Mouse (Mus musculus): ENCODE data around the gene Gm21973.

Gene Gm21973

GRCm38 (mm10) chr15:10325080-10325479 lies at the start of gene Gm21973:
Gene Gm21973 (plus strand): TSS chr15:10325380.
- DNase-seq (ENCODE audit: low read depth, low spot score): no peak

GRCm38 (mm10) chr15:10276386-10276785 lies 48.8 kb upstream of the Gm21973 start:
- no peak for DNase-seq (ENCODE audit: low read depth, low spot score)

GRCm38 (mm10) chr15:10277461-10277860 lies 47.7 kb upstream of the Gm21973 start:
- no peak for DNase-seq (ENCODE audit: low read depth, low spot score)

GRCm38 (mm10) chr15:10281546-10281945 lies 43.6 kb upstream of the Gm21973 start:
- no peak for DNase-seq (ENCODE audit: low read depth, low spot score)

DNA sequence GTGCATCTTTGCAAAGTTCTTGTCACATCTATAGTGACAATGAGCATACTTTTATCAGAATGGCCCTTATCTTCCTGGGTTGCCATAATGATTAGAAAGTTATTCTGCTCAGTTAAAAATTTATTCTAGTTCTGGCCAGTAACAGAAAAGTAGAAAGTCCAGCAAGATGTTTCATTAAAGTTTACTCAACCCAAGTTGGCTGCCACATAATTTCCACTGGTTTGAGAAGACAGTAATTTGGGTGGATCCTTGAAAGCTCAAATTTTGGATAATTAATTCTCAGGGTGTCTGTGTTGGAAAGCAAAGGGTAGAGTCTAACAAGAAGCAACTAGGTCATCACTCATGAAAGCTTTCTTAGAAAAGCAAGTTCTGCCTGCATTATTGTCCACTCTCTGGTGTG lies 41.5 kb upstream of the Gm21973 start:
- DNase-seq (ENCODE audit: low read depth, low spot score): no peak

DNA sequence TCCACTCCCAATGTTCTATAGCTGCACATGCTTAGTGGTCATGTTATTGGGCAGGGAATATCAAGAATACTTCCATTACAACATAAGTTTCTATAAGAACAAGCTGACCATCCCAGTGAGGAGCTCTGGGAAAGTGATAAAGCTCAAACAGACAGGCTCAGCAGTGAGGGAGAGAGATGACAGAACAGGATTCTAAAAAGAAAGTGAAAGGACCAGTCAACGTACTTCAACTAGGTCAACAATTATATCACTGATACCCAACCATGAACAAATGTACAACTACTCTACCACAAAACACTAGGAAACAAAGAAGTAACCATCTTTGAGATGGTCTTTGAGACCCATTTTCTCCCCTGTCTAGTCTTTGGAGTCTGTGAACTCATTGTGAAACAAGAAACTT lies 28.6 kb upstream of the Gm21973 start:
- no peak for DNase-seq (ENCODE audit: low read depth, low spot score)

DNA sequence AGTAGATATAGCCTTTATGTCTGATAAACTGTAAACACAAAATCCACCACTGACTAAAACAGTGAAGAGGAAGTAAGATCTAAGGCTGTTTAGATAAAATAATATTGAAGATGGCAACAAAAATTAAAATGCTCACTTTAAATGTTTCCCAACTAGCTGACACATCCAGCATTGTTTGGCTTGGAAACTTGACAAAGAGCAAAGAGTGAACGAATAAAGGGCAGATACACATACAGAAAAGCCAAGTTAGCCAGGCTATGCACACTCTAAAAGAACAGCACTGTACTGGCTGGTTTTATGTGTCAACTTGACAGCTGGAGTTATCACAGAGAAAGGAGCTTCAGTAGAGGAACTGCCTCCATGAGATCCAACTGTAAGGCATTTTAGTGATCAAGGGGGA lies 27.1 kb upstream of the Gm21973 start:
- no peak for DNase-seq (ENCODE audit: low read depth, low spot score)

GRCm38 (mm10) chr15:10299467-10299866 lies 25.7 kb upstream of the Gm21973 start:
- DNase-seq (ENCODE audit: low read depth, low spot score): no peak

DNA sequence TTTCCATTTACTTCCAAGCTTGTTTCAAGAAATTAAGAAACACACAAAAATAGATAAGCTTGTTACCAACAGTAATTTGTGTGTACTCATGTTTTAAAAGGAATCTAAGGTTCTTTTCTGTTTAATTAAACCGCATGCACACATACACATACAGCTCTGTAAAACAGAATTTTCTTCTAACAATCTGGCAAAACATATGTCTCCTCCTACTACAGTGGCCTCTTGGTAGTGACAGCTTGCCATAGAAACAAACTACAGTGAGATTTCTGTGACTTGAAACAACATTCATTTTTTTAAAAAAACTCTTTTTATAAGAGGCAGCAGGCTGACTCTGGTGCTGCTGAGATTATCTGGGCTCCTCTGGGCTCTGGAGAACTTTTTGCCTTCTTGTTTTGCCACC lies 18.7 kb upstream of the Gm21973 start:
- no peak for DNase-seq (ENCODE audit: low read depth, low spot score)

DNA sequence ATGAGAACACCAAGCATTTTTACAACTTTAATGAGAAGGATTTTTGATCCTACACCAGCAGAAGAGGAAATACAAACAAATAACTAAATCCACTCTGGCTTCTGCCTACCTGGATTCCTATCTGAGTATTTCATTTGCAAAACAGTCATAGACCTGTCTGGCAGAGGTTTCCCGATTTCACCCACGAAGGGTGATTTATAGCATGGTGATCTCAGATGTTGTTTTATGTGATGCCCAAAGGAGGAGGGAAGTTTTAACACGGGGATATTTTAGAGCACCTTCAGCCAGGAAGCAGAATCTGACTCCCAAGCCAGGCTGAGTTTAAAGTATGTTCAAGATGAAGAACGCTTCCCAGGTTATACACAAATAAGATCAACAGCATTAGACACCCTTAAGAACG lies 13.4 kb upstream of the Gm21973 start:
- DNase-seq (ENCODE audit: low read depth, low spot score): no peak

GRCm38 (mm10) chr15:10313522-10314455 lies 11.4 kb upstream of the Gm21973 start:
- DNase-seq (ENCODE audit: low read depth, low spot score): peak; percentile 25

- DNase-seq (ENCODE audit: low read depth, low spot score): no peak
Observed at GRCm38 (mm10) chr15:10330626-10331025, 5.4 kb downstream of the Gm21973 start.

DNA sequence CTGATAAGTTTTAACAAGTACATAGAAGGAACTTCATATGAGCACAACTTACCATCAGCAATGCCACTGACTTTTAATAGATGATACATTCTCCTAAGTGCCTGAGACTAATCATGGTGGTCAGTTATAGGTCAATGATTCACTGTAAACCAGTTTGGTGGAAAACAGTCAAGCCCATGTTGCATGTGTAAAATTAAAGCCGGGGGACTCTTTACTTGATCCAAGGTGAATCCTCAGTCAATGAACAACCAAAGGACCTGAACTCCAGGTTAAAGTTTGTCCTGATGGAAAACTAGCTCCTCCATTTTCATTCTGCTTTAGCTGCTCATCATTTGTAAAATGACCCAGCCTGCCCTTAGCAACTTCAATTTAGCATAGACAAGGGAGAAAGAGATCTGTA lies 7.4 kb downstream of the Gm21973 start:
- DNase-seq (ENCODE audit: low read depth, low spot score): no peak

DNA sequence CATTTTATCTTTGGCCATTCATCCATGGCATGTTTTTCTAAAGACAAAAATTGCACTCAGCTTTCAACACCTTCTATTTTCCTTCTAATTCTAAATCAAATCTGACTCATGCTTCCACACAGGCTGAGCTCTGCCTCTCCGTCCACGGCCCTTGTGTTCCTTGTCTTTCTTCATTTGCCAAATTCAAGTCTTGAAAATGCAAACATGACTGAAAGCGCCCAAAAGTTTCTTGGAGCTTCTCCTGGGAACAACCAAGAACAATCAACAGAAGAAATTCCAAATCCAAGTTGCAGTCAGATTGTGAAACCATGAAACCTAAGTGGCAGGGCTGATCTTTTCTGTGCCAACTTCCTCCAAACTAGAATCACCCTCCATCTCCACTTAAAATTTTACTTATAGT lies 13.4 kb downstream of the Gm21973 start:
- DNase-seq (ENCODE audit: low read depth, low spot score): no peak

DNA sequence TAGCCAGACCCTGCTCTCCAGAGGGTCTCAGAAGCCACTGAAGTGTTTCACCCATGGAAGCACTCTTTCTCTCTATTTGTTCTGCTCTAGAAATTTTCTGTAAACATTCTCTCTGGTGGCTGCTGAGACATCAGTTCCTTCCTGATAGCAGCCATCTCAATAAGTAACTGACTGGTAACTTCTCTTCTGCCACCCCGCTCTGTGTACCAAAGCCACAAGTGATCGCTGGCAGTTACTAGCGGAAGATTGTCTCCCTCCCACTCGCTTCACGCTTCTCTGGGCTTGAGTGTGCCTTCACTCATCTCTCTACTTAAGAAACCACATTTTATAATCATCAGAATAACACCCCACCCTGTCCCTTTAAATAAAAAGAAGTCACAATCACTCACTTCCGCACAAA lies 21.9 kb downstream of the Gm21973 start:
- DNase-seq (ENCODE audit: low read depth, low spot score): no peak

- DNase-seq (ENCODE audit: low read depth, low spot score): no peak
Observed at GRCm38 (mm10) chr15:10358039-10358948, 33.1 kb downstream of the Gm21973 start, which contains the start of gene Agxt2. Gene Agxt2 (plus strand): TSS chr15:10358532.

DNA sequence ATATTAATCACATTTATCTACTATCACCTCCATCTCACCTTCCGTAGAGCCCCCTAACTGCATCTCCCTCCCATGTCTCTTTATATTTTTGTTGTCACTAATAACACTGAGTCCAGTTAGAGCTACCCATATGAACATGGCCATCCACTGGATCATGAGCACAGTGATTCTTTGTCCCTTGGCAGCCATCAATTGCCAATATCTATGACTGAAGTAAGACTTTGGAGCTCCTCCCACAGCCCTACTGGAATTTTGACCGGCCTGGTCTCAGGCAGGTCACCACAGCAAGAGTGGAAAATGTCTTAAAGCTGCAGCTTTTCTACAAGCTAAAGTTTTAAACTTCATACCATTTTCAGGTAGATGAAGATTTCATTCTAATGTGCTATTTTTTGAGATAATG lies 41.2 kb downstream of the Gm21973 start:
- DNase-seq (ENCODE audit: low read depth, low spot score): no peak

DNA sequence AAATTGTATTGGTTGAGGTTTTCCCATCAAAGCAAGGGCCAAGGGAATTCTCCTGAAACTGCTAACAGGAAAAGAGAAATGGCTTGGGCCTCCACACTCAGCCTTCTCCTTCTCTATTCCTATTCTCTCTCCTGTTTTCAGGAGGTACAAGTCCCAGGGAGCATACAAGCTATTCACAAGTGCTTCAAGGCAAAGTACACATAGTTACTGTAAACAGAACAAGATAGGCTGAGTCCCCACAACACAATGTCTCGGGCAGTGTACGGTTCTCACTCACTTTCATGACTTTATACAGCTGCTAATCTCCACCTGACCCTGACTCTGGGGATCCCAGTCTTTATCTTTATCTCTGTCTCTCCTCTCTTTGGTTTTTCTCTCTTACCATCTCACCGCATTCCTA lies 50.2 kb downstream of the Gm21973 start:
- no peak for DNase-seq (ENCODE audit: low read depth, low spot score)

GRCm38 (mm10) chr15:10378338-10378959 lies 53.3 kb downstream of the Gm21973 start:
- peak; percentile 33 for DNase-seq (ENCODE audit: low read depth, low spot score)

DNA sequence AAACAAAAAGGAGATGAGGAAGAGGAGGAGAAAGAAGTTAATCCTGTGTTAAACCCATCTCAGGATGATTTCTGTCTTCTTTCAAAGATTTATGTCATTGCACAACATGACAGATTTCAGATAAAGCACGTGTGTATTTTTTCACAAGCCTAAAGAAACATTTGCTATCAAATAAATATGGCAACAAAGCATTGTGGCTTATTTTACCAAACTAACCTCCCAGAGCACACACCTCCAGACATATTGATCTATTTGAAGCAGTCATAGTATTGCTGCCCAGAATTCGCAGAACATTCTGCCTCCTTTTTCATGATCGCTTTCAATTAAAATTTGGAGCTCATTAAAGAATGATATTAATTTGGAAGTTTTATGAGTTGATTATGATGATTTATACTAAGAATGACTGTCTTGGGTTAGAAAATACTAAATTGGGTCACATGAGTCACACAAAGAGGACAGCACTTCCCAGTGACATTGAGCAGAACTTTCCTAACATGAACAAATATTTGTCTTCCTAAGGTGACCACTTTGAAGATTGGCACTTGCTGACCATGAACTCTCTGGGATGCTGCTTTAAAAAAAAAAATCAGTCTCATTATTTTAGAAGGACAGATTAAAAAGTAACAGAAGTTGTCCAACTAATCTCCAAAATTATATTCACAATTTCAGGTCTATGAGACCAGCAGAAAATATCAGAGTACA lies 54.7 kb downstream of the Gm21973 start:
- DNase-seq (ENCODE audit: low read depth, low spot score): no peak

- no peak for DNase-seq (ENCODE audit: low read depth, low spot score)
Observed at GRCm38 (mm10) chr15:10387263-10387662, 62.1 kb downstream of the Gm21973 start.

Data from forelimb bud, embryonic 11.5 days (tissue).